Mouse (Mus musculus) lung, postnatal 0 days (tissue): ENCODE measurements around the gene Zfp87.

ENCODE experiments used
- CTCF ChIP-seq: IDR thresholded peaks from 2 replicates; pipeline ENCODE4 v1.5.1; 2016; ENCODE audit warnings: antibody characterized with exemption, mild to moderate bottlenecking
- EP300 ChIP-seq: IDR thresholded peaks from 2 replicates; pipeline ENCODE4 v1.6.1; 2016; ENCODE audit warnings: antibody characterized with exemption, mild to moderate bottlenecking, control low read depth

GRCm38 (mm10) chr13:67525753-67526410 lies at the start of gene Zfp87, which contains the start of gene Gm26965:
- TF ChIP-seq EP300 (no peak), CTCF (no peak; the same call in 1 of the 2 replicates)
